Mouse (Mus musculus) kidney, postnatal 4 days (tissue): ENCODE results near the gene Nudt21.

Experiments
- DNase-seq, 2 experiments: peaks; one replicate each; pipeline ENCODE4 v3.0.0; 2021; ENCODE audit warnings: mixed read lengths in 2 of 2

The Nudt21 gene

DNA sequence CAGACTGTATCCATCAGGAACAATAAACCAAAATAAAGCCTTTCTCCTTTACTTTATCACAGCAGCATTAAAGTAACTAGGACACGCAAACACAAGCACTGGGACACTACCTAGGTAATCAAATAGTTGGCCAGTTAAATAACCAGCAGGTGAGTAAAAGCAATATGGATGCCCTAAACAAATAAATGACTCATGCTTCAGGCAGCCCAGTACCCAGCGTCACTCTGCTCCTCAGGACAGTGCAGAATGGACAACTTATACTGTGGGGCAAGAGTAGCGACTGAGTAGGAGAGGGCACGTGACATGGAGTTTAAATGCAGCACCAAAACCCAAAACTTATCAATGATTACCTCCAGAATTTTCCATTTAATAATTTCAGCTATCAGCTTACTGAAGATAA lies 47.1 kb downstream of the Nudt21 start:
- no peak for DNase-seq

- DNase-seq: no peak
Observed at GRCm38 (mm10) chr8:93984731-93985130, 52.1 kb downstream of the Nudt21 start.

DNA sequence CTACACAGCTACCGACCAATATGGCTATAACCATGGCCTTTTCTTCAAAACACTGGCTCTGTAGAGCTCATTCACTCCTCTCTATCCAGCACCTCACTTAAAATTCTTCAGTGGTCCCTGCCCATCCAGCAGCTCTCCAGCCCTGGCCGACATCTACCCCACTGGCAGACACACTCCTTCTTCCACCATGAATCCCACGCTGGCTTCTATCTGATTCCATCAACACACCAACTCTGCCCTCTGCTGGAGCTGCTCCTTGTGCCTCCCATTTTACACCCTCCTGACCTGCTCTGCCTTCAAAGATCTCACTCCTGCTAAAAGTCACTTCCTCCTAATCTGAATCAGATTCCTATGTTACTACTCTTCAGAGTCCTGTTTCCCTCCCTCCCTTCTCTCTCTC lies 53.0 kb downstream of the Nudt21 start:
- no peak for DNase-seq

DNA sequence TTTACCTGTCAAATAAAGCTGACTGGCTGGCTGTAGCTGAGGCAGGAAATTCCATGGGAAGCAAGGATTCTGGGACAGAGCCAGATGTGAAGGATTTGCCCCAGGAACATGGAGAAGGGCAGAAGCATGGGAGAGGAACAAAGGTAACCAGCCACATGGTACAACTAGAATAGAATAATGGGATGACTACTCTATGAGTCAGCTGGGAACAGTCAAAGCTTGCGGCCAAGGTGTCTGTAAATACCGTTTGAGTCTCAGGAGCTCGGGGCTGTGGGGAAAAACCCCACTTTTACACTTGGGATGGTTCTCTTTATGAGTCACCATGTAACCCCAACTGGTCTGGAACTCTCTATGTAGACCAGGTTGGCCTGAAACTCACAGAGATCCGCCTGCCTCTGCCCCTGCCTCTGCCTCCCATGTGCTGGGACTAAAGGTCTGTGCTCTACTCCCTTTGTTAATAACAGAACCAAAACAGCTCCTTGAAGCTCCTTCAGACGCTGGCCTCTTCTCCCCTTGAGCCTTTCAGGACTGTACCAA lies 55.1 kb downstream of the Nudt21 start:
- no peak for DNase-seq

DNA sequence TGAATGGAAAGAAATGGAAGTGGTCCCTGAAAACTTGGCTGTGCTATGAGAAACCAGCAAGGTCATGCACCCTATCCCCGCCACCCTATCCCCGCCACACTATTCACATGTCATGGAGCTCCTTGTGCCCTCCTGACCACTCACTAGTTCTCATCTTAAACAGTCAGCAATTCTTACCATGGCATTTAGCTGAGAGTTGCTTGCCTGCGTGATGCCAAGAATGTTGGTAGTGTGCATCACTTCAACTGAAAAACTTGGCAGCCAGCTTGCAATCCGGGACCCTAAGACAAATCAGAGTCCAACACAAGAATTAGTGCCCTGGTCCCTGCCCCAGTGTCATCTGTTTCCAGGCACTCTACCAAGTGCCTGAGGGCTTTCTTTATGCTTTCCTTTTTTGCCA lies 56.7 kb downstream of the Nudt21 start:
- no peak for DNase-seq

- DNase-seq: no peak
Observed at GRCm38 (mm10) chr8:93976446-93977211, 60.2 kb downstream of the Nudt21 start.

DNA sequence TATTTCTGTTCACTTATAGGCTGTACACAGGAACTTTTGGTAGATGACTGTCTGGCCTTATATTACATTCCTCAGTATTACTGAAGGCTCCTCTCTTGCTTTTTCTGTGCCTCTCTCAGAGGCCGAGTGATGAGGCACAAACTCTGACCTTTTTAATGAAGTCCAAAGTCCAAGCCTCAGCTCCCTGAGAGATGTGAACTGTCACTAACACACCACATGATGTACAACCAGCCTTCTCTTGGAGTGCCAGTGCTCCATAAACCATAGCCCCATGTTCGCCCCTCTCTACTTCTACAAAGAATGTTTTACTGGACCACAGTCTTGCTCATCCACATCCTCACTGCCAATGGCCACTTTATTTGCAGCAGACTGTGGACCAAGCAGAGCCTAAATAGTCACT lies 61.5 kb downstream of the Nudt21 start:
- no peak for DNase-seq

DNA sequence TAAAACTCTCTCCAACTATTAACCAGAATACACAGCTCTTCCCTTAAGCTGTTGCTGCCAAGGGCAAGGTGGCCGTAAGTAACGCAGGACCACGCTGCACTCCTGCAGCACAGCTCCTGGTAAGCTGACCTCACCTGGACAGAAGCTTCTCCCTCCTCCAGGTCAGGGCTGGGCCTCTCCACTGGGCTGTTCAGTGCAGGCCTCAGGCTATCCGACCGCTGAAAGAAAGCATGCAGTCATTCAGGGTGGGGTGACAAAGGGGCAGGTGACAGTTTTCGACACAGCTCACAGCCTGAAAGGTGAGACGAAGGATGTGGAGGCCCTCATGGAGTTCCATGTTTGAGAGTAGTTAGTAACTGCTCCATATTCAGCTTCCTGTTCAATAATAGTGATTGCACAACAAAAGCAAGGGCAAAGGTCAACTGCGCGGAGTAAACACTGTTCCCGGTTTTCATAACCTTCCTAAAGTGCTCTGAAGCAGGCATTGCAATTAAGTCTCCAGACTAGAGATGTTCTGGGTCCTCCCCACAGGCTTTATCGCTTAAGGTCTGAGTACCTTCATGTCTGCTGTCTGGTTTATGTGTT lies 62.1 kb downstream of the Nudt21 start:
- DNase-seq: no peak

- no peak for DNase-seq
Observed at GRCm38 (mm10) chr8:93973831-93974375, 62.9 kb downstream of the Nudt21 start.

DNA sequence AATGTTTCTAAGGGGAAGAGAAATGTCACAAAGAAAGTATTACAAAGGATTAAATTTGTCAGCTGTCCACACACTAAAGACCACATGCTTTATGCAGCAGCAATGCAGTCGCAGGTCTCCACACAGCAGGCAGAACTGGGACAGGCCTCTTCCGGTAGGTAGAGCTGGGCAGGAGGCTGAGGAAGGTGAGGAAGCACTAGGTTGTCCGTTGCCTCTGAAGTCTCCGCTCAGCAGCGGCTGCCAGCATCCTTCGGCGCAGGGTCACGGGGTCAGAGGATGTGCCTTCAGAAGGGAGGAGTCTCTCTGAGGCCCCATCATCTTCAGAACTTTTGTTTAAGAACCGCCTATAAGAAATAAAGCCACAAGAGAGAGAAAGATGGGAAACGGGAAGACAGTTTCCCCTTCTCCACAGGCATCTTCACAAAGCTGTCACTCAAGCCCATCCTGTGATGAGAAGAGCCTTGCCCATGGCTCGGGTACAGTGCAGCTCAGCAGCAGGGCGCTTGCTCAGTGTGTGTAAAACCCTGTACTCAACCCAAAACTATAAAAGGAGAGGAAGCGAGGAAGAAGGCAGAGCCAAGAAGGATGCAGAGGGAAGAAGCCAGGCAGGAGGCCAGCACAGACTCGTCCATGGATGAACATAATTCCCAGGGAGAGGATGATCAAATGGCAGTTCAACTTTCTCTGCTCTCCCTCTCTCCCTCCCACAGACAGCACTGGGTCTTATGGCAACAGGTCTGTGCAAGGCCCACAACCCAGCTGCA lies 63.7 kb downstream of the Nudt21 start:
- no peak for DNase-seq

DNA sequence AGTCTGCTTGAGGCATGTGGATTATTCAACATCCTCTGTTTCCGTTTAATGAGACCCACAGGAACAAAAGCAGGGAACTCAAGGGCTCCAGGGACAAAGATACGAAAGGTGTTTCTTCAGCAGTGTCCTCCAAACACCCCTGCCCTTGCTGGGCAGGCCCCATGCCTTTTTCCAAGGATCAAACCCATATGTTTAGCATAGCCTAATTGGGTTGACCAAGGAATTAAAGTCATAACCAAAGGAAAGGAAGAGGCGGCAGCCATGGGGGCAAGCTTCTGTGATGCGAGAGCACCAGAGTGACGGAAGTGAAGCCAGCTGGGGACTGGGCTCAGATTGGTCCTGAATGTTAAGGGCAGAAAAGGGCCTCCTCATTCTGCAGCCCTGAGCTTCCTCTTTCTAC lies 64.6 kb downstream of the Nudt21 start:
- DNase-seq: no peak

DNA sequence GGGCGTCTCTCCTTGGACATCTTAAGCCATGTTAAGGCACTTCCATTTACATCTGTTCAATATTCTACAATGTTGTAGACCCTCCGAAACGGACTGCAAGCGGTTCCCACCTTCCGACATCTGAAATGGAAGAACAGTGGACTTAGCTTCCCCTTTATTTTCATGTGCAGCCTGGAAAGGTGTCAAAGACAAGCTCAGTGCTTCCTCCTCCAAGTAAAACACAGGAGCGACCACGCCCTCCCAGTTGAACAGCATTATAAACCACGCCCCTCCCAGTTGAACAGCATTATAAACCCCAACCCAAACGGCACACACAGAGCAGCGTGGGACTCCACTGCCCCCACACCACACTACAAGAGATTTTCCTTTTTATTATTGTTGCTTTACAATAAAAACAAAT lies 65.4 kb downstream of the Nudt21 start:
- no peak for DNase-seq

DNA sequence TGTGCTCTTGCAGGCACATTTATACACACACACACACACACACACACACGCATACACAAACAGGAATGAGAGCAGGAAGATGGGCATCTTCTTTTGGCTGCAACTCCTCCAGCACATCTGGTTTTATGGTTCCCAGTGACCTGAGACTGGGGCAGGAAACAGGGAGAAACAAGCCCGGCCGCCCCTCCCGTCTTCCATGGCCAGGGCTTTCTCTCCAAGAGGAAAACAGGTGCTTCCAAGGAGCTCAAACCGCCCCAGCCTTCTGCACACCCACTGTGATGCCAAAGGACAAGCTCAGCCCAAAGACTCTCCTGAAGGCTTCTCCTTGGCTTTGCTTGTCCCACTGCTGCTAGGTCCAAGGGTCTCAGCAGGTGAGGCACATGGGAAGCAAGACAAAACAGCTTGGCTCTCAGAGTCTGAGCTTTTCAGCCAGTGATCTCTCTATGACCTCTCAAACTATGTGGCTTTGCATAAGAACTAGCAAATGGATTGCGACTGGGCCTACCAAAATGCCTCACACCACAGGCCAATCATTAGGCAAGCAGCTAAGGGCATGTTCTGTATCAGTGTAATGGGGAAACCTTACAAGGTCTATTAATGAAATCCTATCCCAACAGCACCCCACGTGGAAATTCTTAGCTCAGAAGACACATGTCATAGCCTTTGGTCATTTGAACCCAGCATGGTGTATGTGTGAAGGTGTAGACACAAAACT lies 67.0 kb downstream of the Nudt21 start:
- DNase-seq: no peak

DNA sequence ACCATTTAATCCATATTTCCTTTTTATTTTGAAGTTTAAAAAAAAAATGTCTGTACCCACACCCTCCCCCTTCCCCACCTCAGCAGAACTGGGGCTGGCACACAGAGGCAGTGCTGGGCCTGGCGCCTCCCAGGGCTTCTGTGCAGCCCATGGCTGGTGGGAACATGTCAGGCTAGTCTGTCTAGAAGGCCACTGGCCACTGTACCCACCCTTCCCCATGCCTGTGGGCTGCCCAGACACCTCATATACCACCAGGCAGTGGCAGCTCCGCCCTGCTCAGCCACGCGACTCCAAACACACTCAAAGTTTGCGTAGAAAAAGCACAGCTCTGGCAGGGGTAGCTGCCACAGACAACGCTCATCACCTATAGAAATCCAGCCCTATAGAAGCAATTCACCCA lies 68.5 kb downstream of the Nudt21 start:
- DNase-seq: no peak
